Mouse (Mus musculus) cerebellum, adult 18-20 months (tissue): ENCODE results near the gene Paqr8.

Experiments used
- DNase-seq, 2 experiments: peaks; one replicate each; pipeline ENCODE4 v3.0.0; 2021

Gene Paqr8

GRCm38 (mm10) chr1:20890404-20890921, at the start of gene Paqr8:
TSS of gene Paqr8 (plus strand) at chr1:20890606.
- peak; percentile 91 to 94 for DNase-seq

GRCm38 (mm10) chr1:20856924-20857902, 33.2 kb upstream of the Paqr8 start:
- DNase-seq: no peak

- DNase-seq: no peak
Measured at GRCm38 (mm10) chr1:20860775-20861174, 29.6 kb upstream of the Paqr8 start.

- no peak for DNase-seq
Measured at GRCm38 (mm10) chr1:20861865-20862264, 28.5 kb upstream of the Paqr8 start.

GRCm38 (mm10) chr1:20863452-20864172, 26.8 kb upstream of the Paqr8 start:
- DNase-seq: no peak

- peak; percentile 7 to 9 for DNase-seq
Measured at GRCm38 (mm10) chr1:20867241-20867902, 23.0 kb upstream of the Paqr8 start.

GRCm38 (mm10) chr1:20868036-20868435, 22.4 kb upstream of the Paqr8 start:
- DNase-seq: no peak

GRCm38 (mm10) chr1:20870887-20871286, 19.5 kb upstream of the Paqr8 start:
- no peak for DNase-seq

- DNase-seq: no peak
Measured at GRCm38 (mm10) chr1:20872496-20872895, 17.9 kb upstream of the Paqr8 start.

GRCm38 (mm10) chr1:20874061-20874460, 16.3 kb upstream of the Paqr8 start:
- DNase-seq: no peak

- no peak for DNase-seq
Measured at GRCm38 (mm10) chr1:20877355-20877754, 13.1 kb upstream of the Paqr8 start.

- DNase-seq: no peak
Measured at GRCm38 (mm10) chr1:20879361-20879760, 11.0 kb upstream of the Paqr8 start.

GRCm38 (mm10) chr1:20883079-20883478, 7.3 kb upstream of the Paqr8 start:
- no peak for DNase-seq

- DNase-seq: peak; percentile 16 to 37
Measured at GRCm38 (mm10) chr1:20889677-20890403, 566 bp upstream of the Paqr8 start.

GRCm38 (mm10) chr1:20890941-20891399, 564 bp downstream of the Paqr8 start:
- peak; percentile 84 to 89 for DNase-seq

- DNase-seq: peak; percentile 54 to 63
Measured at GRCm38 (mm10) chr1:20893059-20893458, 2.7 kb downstream of the Paqr8 start.

GRCm38 (mm10) chr1:20898391-20898790, 8.0 kb downstream of the Paqr8 start:
- DNase-seq: peak in 1 of 2 experiments; percentile 12

- DNase-seq: no peak
Measured at GRCm38 (mm10) chr1:20900336-20900735, 9.9 kb downstream of the Paqr8 start.

GRCm38 (mm10) chr1:20905501-20906127, 15.2 kb downstream of the Paqr8 start:
- DNase-seq: peak; percentile 81 to 86

- peak; percentile 51 to 58 for DNase-seq
Measured at GRCm38 (mm10) chr1:20906128-20906515, 15.7 kb downstream of the Paqr8 start.

GRCm38 (mm10) chr1:20908541-20908940, 18.1 kb downstream of the Paqr8 start:
- DNase-seq: no peak

- no peak for DNase-seq
Measured at GRCm38 (mm10) chr1:20912115-20912514, 21.7 kb downstream of the Paqr8 start.
